Mouse (Mus musculus): Measurements from ENCODE around the gene Tmem184b.

The Tmem184b gene

DNA sequence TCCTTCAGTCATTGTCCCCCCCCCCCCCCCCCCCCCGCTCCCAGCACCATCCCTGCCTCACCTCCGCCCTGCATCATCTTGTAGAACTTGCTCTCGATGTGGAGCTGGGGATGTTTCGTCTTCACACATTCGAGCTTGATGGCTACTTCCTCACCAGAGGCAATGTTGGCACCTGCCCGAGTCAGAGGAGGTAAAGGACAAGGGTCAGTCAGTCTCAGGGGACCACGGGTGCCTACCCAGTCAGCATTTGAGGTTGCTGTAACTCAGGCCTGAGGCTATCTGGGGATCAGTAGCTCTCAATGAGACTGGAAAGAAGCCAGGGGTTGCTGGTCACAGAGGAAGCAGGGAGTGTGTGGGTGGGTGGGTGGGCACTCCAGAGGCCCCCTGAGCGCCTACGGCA, 26.6 kb upstream of the Tmem184b start:
- DNase-seq (ENCODE audit: low spot score) = no peak

DNA sequence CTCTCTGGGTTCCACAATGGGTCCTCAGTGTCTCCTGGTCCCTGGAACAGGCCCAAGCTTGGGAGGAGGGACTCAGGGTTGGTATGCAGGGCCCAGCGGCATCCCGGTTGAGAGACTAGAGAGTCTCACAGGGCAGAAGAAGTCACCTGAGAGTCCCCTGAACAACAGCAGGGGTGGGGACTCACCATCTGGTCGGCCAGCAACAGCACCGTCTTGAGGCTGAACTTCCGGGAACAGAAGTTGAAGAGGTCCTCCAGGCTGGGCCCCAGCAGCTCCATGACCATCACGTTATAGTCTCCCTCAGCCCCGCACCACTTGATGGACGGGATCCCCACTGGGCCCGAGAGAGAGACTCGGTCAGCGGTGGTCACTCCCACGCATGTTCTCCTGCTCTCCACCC, 26.2 kb upstream of the Tmem184b start:
- DNase-seq (ENCODE audit: low spot score) = no peak

DNA sequence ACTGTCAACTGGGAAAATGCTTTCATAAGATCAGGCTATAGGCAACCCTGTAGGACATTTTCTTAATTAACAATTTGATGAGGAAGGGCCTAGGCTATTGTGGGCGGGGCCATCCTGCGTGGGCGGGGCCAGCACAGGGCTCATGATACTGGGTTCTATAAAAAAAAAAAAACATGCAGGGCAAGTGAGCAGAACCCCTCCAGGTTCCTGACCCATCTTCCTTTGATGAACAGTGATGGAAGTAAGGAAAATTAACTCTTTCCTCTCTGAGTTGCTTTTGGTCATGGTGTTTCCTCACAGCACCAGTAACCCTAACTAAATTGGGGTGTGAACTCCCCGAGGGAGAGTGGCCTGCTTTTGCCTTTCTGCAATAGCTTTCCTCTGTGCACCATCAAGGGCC, 25.2 kb upstream of the Tmem184b start:
- no peak for DNase-seq (ENCODE audit: low spot score)

DNA sequence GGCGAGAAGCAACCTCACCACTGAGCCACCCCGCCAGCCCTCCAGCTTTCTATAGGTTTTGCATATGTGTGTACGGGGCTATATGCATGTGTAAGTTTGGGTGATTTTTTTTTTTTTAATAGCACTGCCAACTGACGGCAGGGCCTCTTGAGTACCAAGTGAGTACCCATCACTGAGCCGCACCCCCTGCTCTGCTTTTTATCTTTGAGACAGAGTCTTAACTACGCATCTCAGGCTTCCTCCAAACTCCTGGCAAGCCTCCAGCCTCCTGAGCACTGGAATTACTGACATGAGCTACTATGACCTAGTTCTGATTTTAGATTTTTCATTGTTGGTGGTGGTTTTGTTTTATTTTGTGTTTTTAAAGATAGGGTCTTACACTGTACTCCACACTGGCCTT, 24.1 kb upstream of the Tmem184b start:
- no peak for DNase-seq (ENCODE audit: low spot score)

DNA sequence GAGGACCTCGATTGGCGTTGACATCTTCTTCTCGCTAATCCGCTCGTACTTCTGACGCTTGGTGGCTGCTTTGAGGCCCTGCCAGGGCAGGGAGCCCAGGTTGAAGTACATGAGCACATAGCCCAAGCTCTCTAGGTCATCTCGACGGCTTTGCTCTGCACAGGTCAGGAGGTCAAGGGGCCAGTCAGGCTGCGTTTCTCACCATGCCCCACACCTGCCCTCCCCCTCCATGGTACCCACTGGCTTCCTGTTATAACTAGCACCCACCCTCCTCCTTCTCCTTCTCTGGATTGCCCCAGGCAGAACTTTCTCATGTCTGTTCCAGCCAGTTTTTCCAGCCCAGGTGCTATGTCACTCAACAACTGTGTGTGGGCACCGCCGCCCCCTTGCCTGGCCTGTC, 22.1 kb upstream of the Tmem184b start:
- DNase-seq (ENCODE audit: low spot score) = peak; percentile 56

DNA sequence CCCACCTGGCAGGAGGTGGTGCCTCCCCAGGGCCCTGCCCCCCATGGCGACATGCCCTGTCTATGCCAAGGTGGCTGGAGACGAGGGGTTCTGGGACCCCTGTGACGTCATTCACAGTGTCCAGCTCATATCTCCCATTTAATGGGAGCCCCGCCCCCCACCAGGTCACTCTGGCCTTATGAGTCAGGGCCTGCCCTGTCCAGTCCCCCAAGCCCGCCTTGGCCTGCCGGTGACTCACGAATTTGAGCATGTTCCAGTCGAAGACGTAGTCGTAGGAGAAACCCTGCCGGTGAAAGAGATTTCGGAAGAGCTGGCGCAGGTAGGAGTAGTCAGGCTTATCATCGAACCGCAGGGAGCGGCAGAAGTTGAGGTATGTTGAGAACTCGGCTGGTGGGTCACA, 21.2 kb upstream of the Tmem184b start:
- peak; percentile 78 for DNase-seq (ENCODE audit: low spot score)

DNA sequence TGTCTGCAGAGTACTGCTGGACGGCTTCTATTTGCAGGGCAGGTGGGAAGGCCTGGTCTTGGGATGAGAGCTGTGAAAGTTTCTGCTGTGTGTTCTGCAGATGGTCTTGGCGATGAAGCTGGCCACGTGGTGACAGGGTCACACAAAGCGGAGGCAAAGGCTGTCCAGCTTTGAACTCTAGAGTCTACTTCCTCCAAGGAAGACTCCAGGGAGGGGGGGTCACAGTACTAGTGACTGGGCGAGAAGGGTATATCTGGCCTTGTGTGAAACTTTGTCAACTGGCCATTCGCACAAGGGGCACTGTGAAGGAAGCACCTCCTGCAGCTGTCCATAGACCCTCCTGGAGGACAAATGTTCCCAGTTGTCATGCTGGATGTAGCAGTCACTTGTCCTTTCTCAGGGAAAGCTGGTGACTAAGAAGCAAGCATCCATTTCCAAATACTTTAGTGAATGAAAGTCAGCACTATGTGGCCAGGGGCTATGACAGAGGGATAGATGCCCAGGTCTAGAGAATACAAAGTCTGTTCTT, 19.4 kb upstream of the Tmem184b start:
- no peak for DNase-seq (ENCODE audit: low spot score)

DNA sequence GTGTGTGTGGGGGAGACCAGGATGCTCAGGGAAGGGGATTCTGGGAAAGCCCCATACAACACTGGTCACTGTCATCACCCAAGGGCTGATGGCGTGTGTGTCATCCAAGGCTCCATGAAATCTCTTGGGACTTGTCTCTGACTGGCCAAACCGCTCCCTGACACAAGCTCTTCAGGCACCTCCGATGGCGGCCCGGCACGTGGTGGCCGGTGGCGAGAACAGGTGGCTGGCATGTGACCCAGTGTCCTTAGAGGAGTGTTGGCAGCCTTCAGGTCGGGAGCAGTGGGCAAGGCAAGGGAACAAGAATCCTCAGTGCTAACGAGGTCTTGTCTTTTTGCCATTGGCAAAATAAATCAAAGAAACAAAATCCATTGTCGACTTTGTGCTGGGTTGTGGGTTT, 15.3 kb upstream of the Tmem184b start:
- no peak for DNase-seq (ENCODE audit: low spot score)

DNA sequence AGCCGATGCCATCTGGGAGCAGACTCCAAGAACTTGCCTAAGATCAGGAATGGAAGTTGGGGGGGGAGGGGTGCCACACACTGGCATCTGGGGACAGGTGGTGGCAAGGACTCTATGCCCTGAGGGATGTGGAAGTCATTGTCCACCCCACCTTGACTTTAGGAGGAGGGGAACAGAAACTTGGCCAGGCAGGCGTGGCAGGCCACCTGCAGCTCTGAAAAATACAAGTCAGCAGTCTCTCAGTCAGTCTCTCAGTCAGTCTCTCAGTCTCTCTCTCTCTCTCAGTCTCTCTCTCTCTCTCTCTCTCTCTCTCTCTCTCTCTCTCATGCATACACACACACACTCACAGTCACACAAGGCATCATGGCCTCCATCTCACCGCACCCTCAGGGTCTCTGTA, 14.9 kb upstream of the Tmem184b start:
- no peak for DNase-seq (ENCODE audit: low spot score)

DNA sequence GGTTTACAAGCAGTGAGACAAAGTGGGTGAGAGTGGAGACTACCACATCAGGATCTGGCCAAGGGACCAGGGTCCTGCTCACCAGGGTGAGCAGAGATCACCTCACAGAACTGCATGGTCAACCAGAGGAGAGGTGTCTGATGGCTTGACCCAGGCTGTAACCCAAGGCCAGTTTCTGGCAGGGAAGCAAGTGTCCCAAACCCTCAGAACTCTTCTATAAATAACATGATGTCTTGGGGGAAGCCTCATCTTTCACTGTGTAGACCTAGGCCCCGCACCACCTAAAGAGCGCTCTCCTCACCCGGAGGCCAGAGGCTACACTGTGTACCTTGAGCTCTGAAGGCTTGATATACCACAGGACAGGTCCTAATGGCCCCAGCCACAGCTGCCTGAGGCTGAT, 14.0 kb upstream of the Tmem184b start:
- no peak for DNase-seq (ENCODE audit: low spot score)

DNA sequence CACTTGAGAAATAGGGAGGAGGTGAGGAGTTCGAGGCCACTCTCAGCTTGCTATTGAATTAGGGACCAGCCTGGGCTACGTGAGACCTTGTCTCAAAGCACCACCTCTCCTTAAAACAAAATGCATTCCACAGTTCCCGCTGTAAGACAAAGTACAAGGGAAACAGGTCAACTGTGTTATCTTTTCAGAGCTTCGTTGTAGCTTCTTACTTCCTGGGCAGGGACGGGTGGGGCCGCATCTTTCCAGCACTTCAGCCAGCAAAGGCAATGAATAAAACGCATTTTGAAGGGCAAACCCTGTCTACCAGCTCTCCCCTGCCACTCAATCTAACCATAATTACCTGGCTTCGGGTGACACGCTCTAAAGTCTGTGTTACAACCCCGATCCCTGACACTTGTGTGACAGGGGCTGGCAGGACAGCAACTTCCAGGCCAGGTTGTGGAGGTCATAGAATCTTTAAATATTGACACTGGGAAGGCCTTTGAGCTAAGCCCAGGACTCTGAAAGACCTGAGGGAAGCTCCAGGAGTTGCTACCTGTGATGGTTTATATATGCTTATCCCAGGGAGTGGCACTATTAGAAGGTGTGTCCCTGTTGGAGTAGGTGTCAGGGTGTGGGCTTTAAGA, 13.2 kb upstream of the Tmem184b start:
- DNase-seq (ENCODE audit: low spot score) = no peak

DNA sequence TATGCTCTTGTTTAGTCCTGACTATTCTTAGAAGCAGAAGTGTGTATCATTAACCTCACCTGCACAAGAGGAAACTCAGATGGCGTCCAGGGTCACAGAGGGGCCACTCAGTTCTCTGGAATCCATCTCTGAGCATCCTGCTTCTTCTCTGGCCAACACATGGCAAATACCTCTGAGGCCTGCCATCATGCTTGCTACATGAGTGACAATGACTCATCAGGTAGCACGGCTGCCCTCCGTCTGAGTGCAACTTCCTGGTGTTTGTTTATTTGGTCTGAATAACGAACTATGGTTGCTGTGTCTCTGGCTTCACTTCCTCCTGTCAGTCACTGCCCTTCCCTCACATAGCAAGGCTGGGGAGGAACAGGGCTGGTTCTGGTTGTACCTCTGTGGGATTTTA, 11.1 kb upstream of the Tmem184b start:
- no peak for DNase-seq (ENCODE audit: low spot score)

DNA sequence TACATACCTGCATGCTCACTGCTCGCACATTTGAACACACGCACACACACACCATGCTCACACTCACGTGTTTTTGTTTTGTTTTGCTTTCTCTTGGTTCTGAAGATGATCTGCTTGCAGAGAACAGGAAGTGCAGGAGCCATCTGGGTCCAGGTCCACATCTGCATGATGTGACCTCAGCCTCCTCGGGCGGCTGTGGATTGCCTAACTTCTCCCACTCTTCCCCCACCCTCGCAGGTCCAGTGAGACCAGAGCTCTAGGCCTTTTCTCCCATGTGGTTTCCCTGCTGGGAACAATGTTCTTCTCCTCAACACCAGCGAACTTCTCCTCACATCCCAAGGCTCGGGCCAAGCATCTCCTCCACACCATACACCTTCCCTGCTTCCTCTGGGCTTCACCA, 10.4 kb upstream of the Tmem184b start:
- no peak for DNase-seq (ENCODE audit: low spot score)

DNA sequence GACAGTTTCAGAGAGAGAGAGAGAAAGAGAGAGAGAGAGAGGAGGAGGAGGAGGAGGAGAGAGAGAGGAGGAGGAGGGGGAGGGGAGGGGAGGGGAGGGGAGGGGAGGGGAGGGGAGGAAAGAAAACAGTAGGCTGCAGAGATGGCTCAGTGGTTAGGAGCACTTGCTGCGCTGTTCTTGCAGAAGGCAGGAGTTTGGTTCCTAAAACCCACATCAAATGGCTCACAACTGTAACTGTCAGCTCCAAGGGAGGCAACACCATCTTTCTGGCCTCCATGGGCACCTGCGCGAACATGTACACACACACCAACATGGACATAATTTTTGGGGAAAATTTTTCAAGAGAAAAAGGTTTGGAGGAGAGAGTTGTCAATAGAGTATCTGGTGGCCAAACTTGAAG, 9.8 kb upstream of the Tmem184b start:
- DNase-seq (ENCODE audit: low spot score) = no peak

DNA sequence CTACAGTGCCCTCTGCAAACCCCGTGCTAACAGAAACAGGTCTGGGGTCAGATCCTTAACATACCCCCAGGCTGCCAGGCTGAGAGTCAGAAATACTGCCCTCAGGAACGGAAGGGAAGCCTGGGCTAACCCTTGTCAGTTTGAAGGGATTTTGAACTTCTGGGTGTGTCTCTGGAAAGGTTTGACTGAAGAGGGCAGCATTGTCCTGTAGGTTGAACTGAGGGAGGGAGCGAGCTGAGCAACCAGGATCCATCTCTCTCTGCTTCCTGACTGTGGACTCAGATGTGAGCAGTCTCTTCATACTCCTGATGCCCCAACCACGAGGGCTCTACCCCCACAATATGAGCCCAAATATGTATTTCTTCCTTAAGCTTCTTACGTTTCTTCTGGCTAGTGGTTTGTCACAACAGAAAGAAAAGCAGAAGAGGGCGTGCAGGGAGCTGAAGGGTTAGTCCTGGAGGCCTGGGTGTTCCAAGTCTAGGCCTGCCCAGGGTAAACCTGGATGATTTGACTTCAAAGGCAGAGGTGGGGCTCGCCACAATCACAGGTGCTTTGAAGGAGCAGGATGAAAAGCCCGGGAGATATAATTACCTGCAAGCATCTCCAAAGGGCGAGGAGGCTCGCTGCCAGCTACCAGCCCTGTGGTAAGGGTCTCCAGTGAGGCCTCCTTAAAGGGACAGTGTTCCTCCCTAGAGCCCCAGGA, 8.1 kb upstream of the Tmem184b start:
- DNase-seq (ENCODE audit: low spot score) = no peak

DNA sequence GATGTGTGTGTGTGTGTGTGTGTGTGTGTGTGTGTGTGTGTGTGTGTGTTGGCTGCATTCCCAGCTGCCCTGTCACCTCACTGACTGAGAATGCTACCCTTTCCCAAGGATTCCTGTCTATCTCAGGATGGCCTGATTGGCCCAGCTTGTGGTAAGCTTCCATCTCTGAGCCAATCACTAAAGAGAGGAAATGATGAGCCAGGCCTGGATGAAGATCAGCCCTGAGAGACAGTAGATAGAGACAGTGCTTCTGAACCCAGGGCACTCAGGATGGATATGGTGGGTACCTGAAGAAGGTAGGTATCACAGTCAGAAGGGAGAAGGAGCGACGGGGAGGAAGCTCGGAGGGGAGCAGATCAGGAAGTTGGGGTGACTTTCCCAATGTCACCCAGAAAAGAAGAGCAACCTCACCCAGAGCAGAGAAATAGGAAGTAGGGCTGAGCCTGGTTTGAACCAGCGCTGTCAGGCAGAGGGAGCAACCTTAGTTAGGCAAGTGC, 5.8 kb upstream of the Tmem184b start:
- no peak for DNase-seq (ENCODE audit: low spot score)

DNA sequence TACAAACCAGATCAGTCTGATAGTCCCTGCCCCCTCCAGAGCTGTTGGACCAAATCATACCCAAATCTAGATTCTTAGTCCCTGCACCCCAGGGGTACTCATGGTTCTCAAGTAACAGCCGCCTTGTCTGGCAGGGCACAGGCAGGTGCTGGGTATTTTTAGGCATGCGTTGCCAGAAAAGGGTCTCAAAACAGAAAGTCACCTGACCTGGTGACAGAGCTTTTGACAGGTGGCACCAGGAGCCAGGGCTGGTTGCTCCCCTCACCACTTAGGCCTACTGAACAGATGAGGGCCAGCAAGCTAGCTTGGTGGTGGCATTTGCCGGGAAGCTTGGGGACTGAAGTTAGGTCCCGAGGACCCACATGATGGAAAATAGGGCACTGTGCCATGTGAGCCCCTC, 3.2 kb upstream of the Tmem184b start:
- DNase-seq (ENCODE audit: low spot score) = no peak

DNA sequence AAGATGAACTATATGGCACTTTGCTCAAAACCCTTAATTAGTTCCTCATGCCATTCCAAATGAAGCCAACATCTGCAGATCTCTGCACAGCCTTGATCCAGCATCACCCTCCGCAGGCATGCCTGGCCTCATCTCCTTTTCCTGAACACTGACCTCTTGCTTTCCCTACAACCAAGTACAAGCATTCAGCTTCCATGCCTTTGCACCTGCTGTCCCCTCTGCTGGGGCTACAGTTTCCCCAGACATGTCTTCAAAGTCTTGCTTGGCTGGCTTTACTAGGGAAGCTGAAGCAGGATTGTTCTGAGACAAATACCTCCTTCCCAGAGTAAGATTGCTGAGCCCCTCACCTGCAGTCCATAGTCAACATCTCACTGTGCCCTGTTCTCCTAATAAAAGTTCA, 908 bp upstream of the Tmem184b start:
- DNase-seq (ENCODE audit: low spot score) = no peak

DNA sequence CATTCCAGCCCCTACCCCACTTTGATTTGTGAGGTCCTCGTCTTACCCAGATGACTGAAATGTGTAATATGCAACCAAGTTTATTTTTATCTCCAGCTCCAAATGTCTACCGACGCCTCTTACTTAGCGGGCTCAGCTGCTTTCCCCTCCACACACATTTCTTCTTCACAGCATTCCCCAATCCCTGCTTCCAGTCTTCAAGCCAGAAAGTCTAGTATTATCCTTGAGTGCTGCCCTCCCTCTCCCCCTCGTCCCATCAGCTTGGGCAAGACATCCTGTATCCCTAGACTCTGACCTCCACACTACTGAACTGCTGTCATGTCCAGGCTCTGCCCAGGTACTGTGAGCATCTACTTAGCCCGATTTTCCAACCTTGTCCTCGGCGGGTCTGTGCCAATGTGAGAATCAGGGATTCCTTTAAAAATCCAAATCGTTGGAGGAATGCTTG, 418 bp upstream of the Tmem184b start:
- no peak for DNase-seq (ENCODE audit: low spot score)

DNA sequence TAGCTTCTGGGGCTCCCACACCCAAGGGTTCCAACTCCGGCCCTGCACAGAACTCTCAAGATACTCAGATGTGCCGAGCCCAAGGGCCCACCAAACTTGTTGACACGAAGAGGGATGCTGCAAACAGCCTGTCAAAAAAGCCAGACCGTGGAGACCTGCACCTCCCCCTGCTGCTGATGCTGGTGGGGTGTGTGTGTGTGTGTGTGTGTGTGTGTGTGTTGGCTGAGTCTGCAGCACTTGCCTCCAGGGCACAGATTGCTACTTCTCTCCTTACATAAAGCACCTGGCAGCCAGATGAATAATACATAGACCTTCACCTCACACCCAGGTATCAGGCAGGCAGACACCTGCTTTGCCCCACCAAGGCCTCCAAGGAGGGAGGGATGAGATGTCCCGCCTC, 1.2 kb downstream of the Tmem184b start:
- no peak for DNase-seq (ENCODE audit: low spot score)

DNA sequence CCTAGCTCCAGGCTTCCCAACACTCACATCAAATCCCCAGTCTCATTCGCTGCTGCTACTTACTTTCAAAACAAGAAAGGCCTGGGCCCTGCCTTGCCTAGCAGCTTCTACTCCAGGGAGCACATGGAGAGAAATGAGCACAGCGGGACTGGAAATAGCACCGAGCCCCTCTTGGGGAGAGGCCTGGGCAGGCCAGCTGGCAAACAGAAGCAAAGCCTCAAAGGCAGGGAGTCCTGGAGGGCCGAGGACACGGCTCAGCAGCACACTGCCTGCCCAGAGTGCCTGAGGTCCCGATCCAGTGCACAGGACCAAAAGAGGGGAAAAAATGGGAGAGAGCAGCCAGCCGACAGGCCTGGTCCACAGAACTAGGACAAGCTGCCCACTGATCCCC, 2.4 kb downstream of the Tmem184b start:
- no peak for DNase-seq (ENCODE audit: low spot score)

DNA sequence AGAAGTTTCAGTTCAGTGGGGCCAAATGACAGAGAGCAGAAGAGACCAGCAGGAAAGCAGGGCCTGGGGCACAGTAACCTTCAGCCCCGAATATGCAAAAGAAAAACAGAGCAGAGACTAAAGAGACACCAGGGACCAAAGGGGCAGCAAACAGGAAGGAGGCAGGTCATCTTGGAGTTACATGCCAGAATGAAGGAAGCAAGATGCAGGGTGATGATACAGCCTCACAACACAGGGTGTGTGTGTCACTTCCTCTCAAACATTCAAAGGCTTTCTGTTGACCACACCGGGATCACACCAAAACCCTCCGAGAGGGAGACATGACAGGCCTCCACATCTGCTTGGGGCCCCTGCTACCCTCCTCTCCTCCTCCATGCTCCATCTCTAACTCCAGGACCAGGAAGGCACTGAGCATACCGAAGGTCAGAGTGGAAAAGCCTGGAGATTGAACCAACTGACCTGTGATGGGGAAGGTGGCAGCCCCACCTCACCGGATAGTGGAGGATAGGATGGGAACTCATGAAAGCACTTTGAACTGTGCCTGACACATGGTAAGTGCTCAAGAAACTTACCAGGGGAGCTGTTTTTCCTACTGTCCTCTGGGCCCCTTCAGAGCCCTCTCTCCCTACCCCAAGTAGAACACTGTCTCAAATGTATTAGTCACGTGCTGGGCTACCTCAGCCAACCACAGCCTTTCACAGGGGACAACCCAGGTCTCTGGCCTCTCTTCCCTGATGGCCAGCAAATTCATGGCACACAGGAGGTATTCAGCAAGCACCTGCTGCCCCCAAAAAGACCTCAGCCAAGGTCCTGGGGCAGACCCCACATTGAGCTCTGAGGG, 3.0 kb downstream of the Tmem184b start:
- DNase-seq (ENCODE audit: low spot score) = no peak
